Mouse (Mus musculus): Measurements from ENCODE around the gene Megf11. TPM values are rescaled to one million over a fixed set of nuclear protein-coding genes. Genes with fewer than 3 reads are reported as not detected.

Gene Megf11
- polyA plus RNA-seq, 1 experiment from 2014 or later = 0.58 TPM

GRCm38 (mm10) chr9:64447522-64447921, 62.1 kb downstream of the Megf11 start:
- Histone ChIP-seq H3K27me3 (ENCODE audit: control insufficient read depth, insufficient read depth, low read length) (no peaks in the 10 kb centered on the region), H3K27ac (ENCODE audit: low read length) (peak overlapping the region; percentile 56), H3K36me3 (ENCODE audit: control insufficient read depth, insufficient read depth) (no peaks in the 10 kb centered on the region), H3K4me2 (ENCODE audit: low read depth, low read length) (peak overlapping the region; percentile 13; the same call in 1 of the 2 replicates), H3K4me3 (ENCODE audit: low read length) (no peak overlapping the region), H3K4me1 (ENCODE audit: control insufficient read depth, insufficient read depth, low read length) (0 out of 2 replicates have a peak, but pooled peaks cover 6% of the 10 kb centered on the region), H3K9ac (ENCODE audit: low read length) (no peak overlapping the region), H3K9me3 (replicated peaks; ENCODE audit: control insufficient read depth, low read length) (no peaks in the 10 kb centered on the region)
- WGBS = 24% methylated on average over 6 of the region's 6 CpGs
- peak; percentile 69; the same call in 1 of the 2 replicates for ATAC-seq (replicated peaks; ENCODE audit: extremely low read depth, insufficient read depth, low FRiP score)

- Histone ChIP-seq H3K36me3 (ENCODE audit: control insufficient read depth, insufficient read depth) (no peaks in the 10 kb centered on the region), H3K4me2 (ENCODE audit: low read depth, low read length) (no peak overlapping the region), H3K4me3 (ENCODE audit: low read length) (no peak overlapping the region), H3K9me3 (replicated peaks; ENCODE audit: control insufficient read depth, low read length) (no peaks in the 10 kb centered on the region), H3K27ac (ENCODE audit: low read length) (no peak overlapping the region), H3K9ac (ENCODE audit: low read length) (no peak overlapping the region), H3K27me3 (ENCODE audit: control insufficient read depth, insufficient read depth, low read length) (no peaks in the 10 kb centered on the region; the same call in 1 of the 2 replicates), H3K4me1 (ENCODE audit: control insufficient read depth, insufficient read depth, low read length) (0 out of 2 replicates have a peak, but pooled peaks cover under 1% of the 10 kb centered on the region)
- 47% methylated on average over 5 of the region's 5 CpGs for WGBS
- no peak for ATAC-seq (replicated peaks; ENCODE audit: extremely low read depth, insufficient read depth, low FRiP score)
These were observed 67.3 kb downstream of the Megf11 start for GRCm38 (mm10) chr9:64452769-64453168.

- no peak overlapping the region for H3K4me3 ChIP-seq (ENCODE audit: low read length)
- no peak overlapping the region for H3K9ac ChIP-seq (ENCODE audit: low read length)
- H3K27me3 ChIP-seq (ENCODE audit: control insufficient read depth, insufficient read depth, low read length) = no peaks in the 10 kb centered on the region; the same call in 1 of the 2 replicates
- 66% methylated on average over 4 of the region's 4 CpGs for WGBS
- no peak for ATAC-seq (replicated peaks; ENCODE audit: extremely low read depth, insufficient read depth, low FRiP score)
- H3K9me3 ChIP-seq (replicated peaks; ENCODE audit: control insufficient read depth, low read length) = no peaks in the 10 kb centered on the region
- no peaks in the 10 kb centered on the region for H3K4me1 ChIP-seq (ENCODE audit: control insufficient read depth, insufficient read depth, low read length)
- no peak overlapping the region for H3K27ac ChIP-seq (ENCODE audit: low read length)
- no peaks in the 10 kb centered on the region for H3K36me3 ChIP-seq (ENCODE audit: control insufficient read depth, insufficient read depth)
- H3K4me2 ChIP-seq (ENCODE audit: low read depth, low read length) = no peak overlapping the region
These were observed 68.8 kb downstream of the Megf11 start for GRCm38 (mm10) chr9:64454196-64454595.

- Histone ChIP-seq H3K9ac (ENCODE audit: low read length) (no peak overlapping the region), H3K36me3 (ENCODE audit: control insufficient read depth, insufficient read depth) (no peaks in the 10 kb centered on the region), H3K9me3 (replicated peaks; ENCODE audit: control insufficient read depth, low read length) (no peaks in the 10 kb centered on the region), H3K4me2 (ENCODE audit: low read depth, low read length) (no peak overlapping the region), H3K4me1 (ENCODE audit: control insufficient read depth, insufficient read depth, low read length) (no peaks in the 10 kb centered on the region), H3K4me3 (ENCODE audit: low read length) (no peak overlapping the region), H3K27me3 (ENCODE audit: control insufficient read depth, insufficient read depth, low read length) (no peaks in the 10 kb centered on the region; the same call in 1 of the 2 replicates), H3K27ac (ENCODE audit: low read length) (no peak overlapping the region)
- ATAC-seq (replicated peaks; ENCODE audit: extremely low read depth, insufficient read depth, low FRiP score) = no peak
- 13% methylated on average over 9 of the region's 9 CpGs for WGBS
These were observed 70.5 kb downstream of the Megf11 start for GRCm38 (mm10) chr9:64455910-64456309.

GRCm38 (mm10) chr9:64457596-64457995, 72.2 kb downstream of the Megf11 start:
- Histone ChIP-seq H3K9ac (ENCODE audit: low read length) (no peak overlapping the region), H3K9me3 (replicated peaks; ENCODE audit: control insufficient read depth, low read length) (no peaks in the 10 kb centered on the region), H3K27ac (ENCODE audit: low read length) (no peak overlapping the region), H3K4me3 (ENCODE audit: low read length) (no peak overlapping the region), H3K27me3 (ENCODE audit: control insufficient read depth, insufficient read depth, low read length) (no peaks in the 10 kb centered on the region; the same call in 1 of the 2 replicates), H3K4me1 (ENCODE audit: control insufficient read depth, insufficient read depth, low read length) (no peaks in the 10 kb centered on the region), H3K36me3 (ENCODE audit: control insufficient read depth, insufficient read depth) (no peaks in the 10 kb centered on the region), H3K4me2 (ENCODE audit: low read depth, low read length) (no peak overlapping the region)
- ATAC-seq (replicated peaks; ENCODE audit: extremely low read depth, insufficient read depth, low FRiP score) = no peak
- 52% methylated on average over 7 of the region's 7 CpGs for WGBS

GRCm38 (mm10) chr9:64461568-64462308, 76.3 kb downstream of the Megf11 start:
- no peak overlapping the region for H3K4me3 ChIP-seq (ENCODE audit: low read length)
- no peak overlapping the region for H3K4me2 ChIP-seq (ENCODE audit: low read depth, low read length)
- ATAC-seq (replicated peaks; ENCODE audit: extremely low read depth, insufficient read depth, low FRiP score) = no peak
- no peak overlapping the region for H3K27ac ChIP-seq (ENCODE audit: low read length)
- WGBS = 82% methylated on average over 16 of the region's 16 CpGs
- no peaks in the 10 kb centered on the region for H3K9me3 ChIP-seq (replicated peaks; ENCODE audit: control insufficient read depth, low read length)
- H3K4me1 ChIP-seq (ENCODE audit: control insufficient read depth, insufficient read depth, low read length) = no peaks in the 10 kb centered on the region
- no peaks in the 10 kb centered on the region for H3K27me3 ChIP-seq (ENCODE audit: control insufficient read depth, insufficient read depth, low read length)
- no peaks in the 10 kb centered on the region for H3K36me3 ChIP-seq (ENCODE audit: control insufficient read depth, insufficient read depth)
- no peak overlapping the region for H3K9ac ChIP-seq (ENCODE audit: low read length)

- Histone ChIP-seq H3K36me3 (ENCODE audit: control insufficient read depth, insufficient read depth) (no peaks in the 10 kb centered on the region), H3K4me1 (ENCODE audit: control insufficient read depth, insufficient read depth, low read length) (no peaks in the 10 kb centered on the region), H3K27ac (ENCODE audit: low read length) (no peak overlapping the region), H3K9me3 (replicated peaks; ENCODE audit: control insufficient read depth, low read length) (no peaks in the 10 kb centered on the region), H3K27me3 (ENCODE audit: control insufficient read depth, insufficient read depth, low read length) (no peaks in the 10 kb centered on the region), H3K4me2 (ENCODE audit: low read depth, low read length) (no peak overlapping the region), H3K4me3 (ENCODE audit: low read length) (no peak overlapping the region), H3K9ac (ENCODE audit: low read length) (no peak overlapping the region)
- ATAC-seq (replicated peaks; ENCODE audit: extremely low read depth, insufficient read depth, low FRiP score) = no peak
These were observed 77.4 kb downstream of the Megf11 start for GRCm38 (mm10) chr9:64462870-64463269.

- ATAC-seq (replicated peaks; ENCODE audit: extremely low read depth, insufficient read depth, low FRiP score) = no peak
- H3K4me2 ChIP-seq (ENCODE audit: low read depth, low read length) = no peak overlapping the region
- H3K4me1 ChIP-seq (ENCODE audit: control insufficient read depth, insufficient read depth, low read length) = no peaks in the 10 kb centered on the region
- H3K36me3 ChIP-seq (ENCODE audit: control insufficient read depth, insufficient read depth) = no peaks in the 10 kb centered on the region
- no peaks in the 10 kb centered on the region for H3K27me3 ChIP-seq (ENCODE audit: control insufficient read depth, insufficient read depth, low read length)
- no peak overlapping the region for H3K4me3 ChIP-seq (ENCODE audit: low read length)
- 68% methylated on average over 8 of the region's 8 CpGs for WGBS
- H3K27ac ChIP-seq (ENCODE audit: low read length) = no peak overlapping the region
- no peak overlapping the region for H3K9ac ChIP-seq (ENCODE audit: low read length)
- H3K9me3 ChIP-seq (replicated peaks; ENCODE audit: control insufficient read depth, low read length) = no peaks in the 10 kb centered on the region
These were observed 80.7 kb downstream of the Megf11 start for GRCm38 (mm10) chr9:64466090-64466489.

- Histone ChIP-seq H3K27ac (ENCODE audit: low read length) (no peak overlapping the region), H3K36me3 (ENCODE audit: control insufficient read depth, insufficient read depth) (no peaks in the 10 kb centered on the region), H3K9ac (ENCODE audit: low read length) (no peak overlapping the region), H3K4me1 (ENCODE audit: control insufficient read depth, insufficient read depth, low read length) (no peaks in the 10 kb centered on the region), H3K9me3 (replicated peaks; ENCODE audit: control insufficient read depth, low read length) (no peaks in the 10 kb centered on the region), H3K4me2 (ENCODE audit: low read depth, low read length) (no peak overlapping the region), H3K27me3 (ENCODE audit: control insufficient read depth, insufficient read depth, low read length) (no peaks in the 10 kb centered on the region), H3K4me3 (ENCODE audit: low read length) (no peak overlapping the region)
- no peak for ATAC-seq (replicated peaks; ENCODE audit: extremely low read depth, insufficient read depth, low FRiP score)
- 54% methylated on average over 4 of the region's 4 CpGs for WGBS
These were observed 81.1 kb downstream of the Megf11 start for GRCm38 (mm10) chr9:64466564-64466963.

All from heart, embryonic 16.5 days (tissue).